Mouse (Mus musculus) kidney, embryonic 14.5 days (tissue): ENCODE data around the gene Cpa2. TPM values are rescaled to one million over a fixed set of nuclear protein-coding genes. Genes with fewer than 3 reads are reported as not detected.
A peak's percentile ranks its signal among the peaks of the same experiment; 100 is the strongest.

Experiments
- ATAC-seq: fragments of 200-750 bp; cut with Nextera tagmentation; 2 replicates; pipeline ENCODE4 v1.8.0; 2017; ENCODE audit warnings: moderate number of reproducible peaks, mild to moderate bottlenecking, moderate TSS enrichment, moderate library complexity; ENCODE audit not compliant: low FRiP score, low TSS enrichment
- H3K27ac ChIP-seq: fragments of 300-500 bp; sonication (generic); 2 replicates; pipeline ENCODE4 v1.5.1; 2014; ENCODE audit warnings: low read depth, mild to moderate bottlenecking, low read length, moderate library complexity, mixed read lengths
- H3K27me3 ChIP-seq: fragments of 300-500 bp; sonication (generic); 2 replicates; pipeline ENCODE4 v1.6.1; 2014; ENCODE audit warnings: mild to moderate bottlenecking, low read length; ENCODE audit not compliant: control insufficient read depth, insufficient read depth
- H3K36me3 ChIP-seq: fragments of 300-500 bp; sonication (generic); 2 replicates; pipeline ENCODE4 v1.6.1; 2014; ENCODE audit warnings: low read length, mixed read lengths; ENCODE audit not compliant: control insufficient read depth, insufficient read depth
- H3K4me1 ChIP-seq: fragments of 300-500 bp; sonication (generic); 2 replicates; pipeline ENCODE4 v1.6.1; 2014; ENCODE audit warnings: low read length, mixed read lengths; ENCODE audit not compliant: control insufficient read depth, insufficient read depth
- H3K4me2 ChIP-seq: fragments of 300-500 bp; sonication (generic); replicated peaks from 2 replicates; pipeline ENCODE4 v1.6.1; 2014; ENCODE audit warnings: low read depth, mild to moderate bottlenecking, low read length
- H3K4me3 ChIP-seq: fragments of 300-500 bp; sonication (generic); 2 replicates; pipeline ENCODE4 v1.5.1; 2014; ENCODE audit warnings: mild to moderate bottlenecking, low read length
- H3K9ac ChIP-seq: fragments of 300-500 bp; sonication (generic); 2 replicates; pipeline ENCODE4 v1.6.1; 2014; ENCODE audit warnings: low read depth, mild to moderate bottlenecking, low read length, moderate library complexity
- H3K9me3 ChIP-seq: fragments of 300-500 bp; sonication (generic); 2 replicates; pipeline ENCODE4 v1.6.1; 2016; ENCODE audit warnings: low read length; ENCODE audit not compliant: control insufficient read depth
- WGBS: fragments of 180-500 bp; shearing (Covaris S2); extraction: QIAGEN DNeasy Blood & Tissue Kit; methylation state at CpG from one replicate; pipeline ENCODE4 v1.1.7; 2014; 5-methylcytosine and 5-hydroxymethylcytosine counted together
- polyA plus RNA-seq: library from polyadenylated mRNA; unstranded; fragments of >200 nt; fragmentation: Nextera tagmentation; extraction: Ambion mirVana; gene quantifications from 2 replicates; pipeline ENCODE4 v1.2.1, GENCODE M21; 2014

Gene Cpa2
- polyA plus RNA-seq, 1 experiment from 2014 or later: 22.7 TPM

GRCm38 (mm10) chr6:30569331-30569730 is 27.9 kb downstream of the Cpa2 start:
- no peak overlapping the region for H3K4me3 ChIP-seq
- no peak for ATAC-seq
- no peaks in the 10 kb centered on the region for H3K9me3 ChIP-seq
- H3K27me3 ChIP-seq: no peaks in the 10 kb centered on the region
- no peaks in the 10 kb centered on the region for H3K36me3 ChIP-seq
- no peak overlapping the region for H3K4me2 ChIP-seq
- no peak overlapping the region for H3K27ac ChIP-seq
- no peak overlapping the region for H3K9ac ChIP-seq
- WGBS: 88% methylated on average over 10 of the region's 10 CpGs
- H3K4me1 ChIP-seq: no peaks in the 10 kb centered on the region

- Histone ChIP-seq H3K9ac (no peak overlapping the region), H3K27ac (no peak overlapping the region), H3K9me3 (no peaks in the 10 kb centered on the region), H3K4me1 (no peaks in the 10 kb centered on the region), H3K36me3 (no peaks in the 10 kb centered on the region), H3K4me2 (no peak overlapping the region), H3K4me3 (no peak overlapping the region), H3K27me3 (no peaks in the 10 kb centered on the region)
- ATAC-seq: no peak
- WGBS: 94% methylated on average over 5 of the region's 5 CpGs
Measured at GRCm38 (mm10) chr6:30570012-30570411, 28.6 kb downstream of the Cpa2 start.

- H3K9ac ChIP-seq: no peak overlapping the region
- H3K27me3 ChIP-seq: no peaks in the 10 kb centered on the region
- ATAC-seq: no peak
- H3K36me3 ChIP-seq: no peaks in the 10 kb centered on the region
- H3K4me1 ChIP-seq: peaks cover 16% of the 10 kb centered on the region
- H3K4me2 ChIP-seq: no peak overlapping the region
- H3K9me3 ChIP-seq: no peaks in the 10 kb centered on the region
- H3K27ac ChIP-seq: peak overlapping the region; percentile 3; the same call in 1 of the 2 replicates
- no peak overlapping the region for H3K4me3 ChIP-seq
- 66% methylated on average over 20 of the region's 20 CpGs for WGBS
Measured at GRCm38 (mm10) chr6:30572456-30573311, 31.3 kb downstream of the Cpa2 start.

- ATAC-seq: no peak
- H3K4me2 ChIP-seq: no peak overlapping the region
- H3K4me1 ChIP-seq: peaks cover 16% of the 10 kb centered on the region
- 79% methylated on average over 5 of the region's 5 CpGs for whole genome bisulfite sequencing
- H3K27me3 ChIP-seq: no peaks in the 10 kb centered on the region
- H3K36me3 ChIP-seq: no peaks in the 10 kb centered on the region
- no peak overlapping the region for H3K27ac ChIP-seq
- no peak overlapping the region for H3K4me3 ChIP-seq
- no peaks in the 10 kb centered on the region for H3K9me3 ChIP-seq
- no peak overlapping the region for H3K9ac ChIP-seq
Measured at GRCm38 (mm10) chr6:30573380-30573779, 32.0 kb downstream of the Cpa2 start.

- H3K4me1 ChIP-seq: peaks cover 19% of the 10 kb centered on the region
- no peak overlapping the region for H3K9ac ChIP-seq
- no peaks in the 10 kb centered on the region for H3K36me3 ChIP-seq
- no peak for ATAC-seq
- H3K4me2 ChIP-seq: no peak overlapping the region
- no peak overlapping the region for H3K27ac ChIP-seq
- no peaks in the 10 kb centered on the region for H3K9me3 ChIP-seq
- no peaks in the 10 kb centered on the region for H3K27me3 ChIP-seq
- WGBS: 97% methylated on average over 1 of the region's 1 CpGs
- H3K4me3 ChIP-seq: no peak overlapping the region
Measured at GRCm38 (mm10) chr6:30574945-30575344, 33.6 kb downstream of the Cpa2 start.

GRCm38 (mm10) chr6:30576477-30577203 is 35.3 kb downstream of the Cpa2 start:
- H3K36me3 ChIP-seq: no peaks in the 10 kb centered on the region
- no peak overlapping the region for H3K4me3 ChIP-seq
- H3K9me3 ChIP-seq: no peaks in the 10 kb centered on the region
- H3K27me3 ChIP-seq: no peaks in the 10 kb centered on the region
- peaks cover 29% of the 10 kb centered on the region for H3K4me1 ChIP-seq
- H3K9ac ChIP-seq: no peak overlapping the region
- H3K4me2 ChIP-seq: no peak overlapping the region
- no peak for ATAC-seq
- WGBS: 39% methylated on average over 17 of the region's 17 CpGs
- H3K27ac ChIP-seq: peak overlapping the region; percentile 59; the same call in 1 of the 2 replicates

- H3K27ac ChIP-seq: 0 out of 2 replicates have a peak overlapping the region, but pooled peaks have one; percentile 55
- 40% methylated on average over 17 of the region's 17 CpGs for WGBS
- no peak for ATAC-seq
Measured at GRCm38 (mm10) chr6:30579961-30580840, 38.8 kb downstream of the Cpa2 start.

GRCm38 (mm10) chr6:30580841-30581176 is 39.4 kb downstream of the Cpa2 start:
- H3K4me1 ChIP-seq: peaks cover 27% of the 10 kb centered on the region
- WGBS: 36% methylated on average over 8 of the region's 8 CpGs
- ATAC-seq: no peak
- 0 out of 2 replicates have a peak overlapping the region, but pooled peaks have one; percentile 55 for H3K27ac ChIP-seq
- no peaks in the 10 kb centered on the region for H3K27me3 ChIP-seq
- H3K4me2 ChIP-seq: no peak overlapping the region
- no peaks in the 10 kb centered on the region for H3K9me3 ChIP-seq
- no peak overlapping the region for H3K9ac ChIP-seq
- no peak overlapping the region for H3K4me3 ChIP-seq
- H3K36me3 ChIP-seq: no peaks in the 10 kb centered on the region

More at GRCm38 (mm10) chr6:30579961-30580840, 38.8 kb downstream of the Cpa2 start:
- no peaks in the 10 kb centered on the region for H3K9me3 ChIP-seq
- H3K4me3 ChIP-seq: no peak overlapping the region
- H3K4me1 ChIP-seq: peaks cover 29% of the 10 kb centered on the region
- no peaks in the 10 kb centered on the region for H3K36me3 ChIP-seq
- H3K27me3 ChIP-seq: no peaks in the 10 kb centered on the region
- no peak overlapping the region for H3K4me2 ChIP-seq
- peak overlapping the region; percentile 18; the same call in 1 of the 2 replicates for H3K9ac ChIP-seq
